Mouse (Mus musculus): Measurements from ENCODE around the gene Rnf135. TPM values are rescaled to one million over a fixed set of nuclear protein-coding genes. Genes with fewer than 3 reads are reported as not detected.

Gene Rnf135
- 8.7 and 9.3 TPM in 2 replicates for polyA plus RNA-seq (2012; rRNA removed; ENCODE audit: low replicate concordance)

DNA sequence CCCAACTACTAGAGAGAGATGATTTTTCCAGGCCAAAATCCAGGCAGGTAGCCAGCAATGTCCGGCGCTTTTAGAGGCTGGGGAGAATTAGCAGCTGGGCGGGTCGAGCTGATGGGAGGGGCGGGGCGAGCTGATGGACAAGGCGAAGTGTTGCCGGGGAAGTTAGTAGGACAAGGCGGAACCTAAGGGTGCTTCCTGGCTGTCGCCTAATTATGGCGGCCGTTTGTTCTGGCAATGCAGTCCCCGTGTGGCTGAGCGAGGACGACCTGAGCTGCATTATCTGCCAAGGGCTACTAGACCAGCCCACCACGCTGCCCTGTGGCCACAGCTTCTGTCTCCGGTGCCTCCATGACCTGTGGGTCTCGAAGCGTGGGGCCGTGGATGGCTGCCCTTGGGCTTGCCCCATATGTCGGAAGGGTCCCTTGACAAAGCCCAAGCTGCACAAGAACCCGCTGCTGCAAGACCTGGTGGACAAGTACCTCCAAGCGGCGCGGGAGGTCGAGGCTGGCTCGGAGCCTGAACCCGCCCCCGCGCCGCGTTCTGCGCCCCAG is at the start of gene Rnf135:
Gene Rnf135 (plus strand): TSS at position 147 of the 551 bp plus-strand sequence.

DNA sequence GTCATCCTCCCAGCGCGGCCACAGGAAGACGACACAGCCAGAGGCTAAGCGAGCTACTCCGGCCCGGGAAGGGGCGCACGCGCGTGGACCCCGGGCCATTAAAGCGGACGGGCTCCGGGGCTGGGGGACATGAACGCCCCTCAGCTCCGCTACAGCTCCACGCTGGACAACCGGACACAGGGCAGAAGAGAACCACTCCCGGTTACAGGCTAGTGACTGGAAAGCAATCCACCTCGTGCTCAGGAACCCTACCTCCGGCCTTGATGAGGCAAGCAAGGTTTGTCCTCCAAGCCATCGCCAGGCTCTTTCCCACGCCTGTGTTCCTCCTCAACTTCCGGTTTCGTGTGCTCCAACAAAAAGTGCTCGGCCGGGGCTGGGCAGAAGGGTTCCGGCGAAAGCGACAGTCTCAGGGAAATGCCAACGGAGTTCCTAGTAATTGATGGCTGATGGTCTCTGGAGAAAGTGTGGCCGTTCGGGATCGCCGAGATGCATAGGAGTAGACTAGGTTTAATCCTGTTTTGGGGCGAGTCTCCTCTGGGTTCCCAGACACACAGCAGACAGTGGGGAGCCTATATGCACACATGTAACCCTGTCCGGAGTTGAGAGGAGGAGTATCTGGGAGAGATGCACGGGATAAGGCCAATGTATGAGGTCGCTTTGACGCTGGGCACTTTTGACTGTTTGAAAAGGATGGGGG is 41.7 kb upstream of the Rnf135 start, which contains the start of gene Tefm:
Gene Tefm (minus strand): TSS at position 351 of the 697 bp plus-strand sequence.

DNA sequence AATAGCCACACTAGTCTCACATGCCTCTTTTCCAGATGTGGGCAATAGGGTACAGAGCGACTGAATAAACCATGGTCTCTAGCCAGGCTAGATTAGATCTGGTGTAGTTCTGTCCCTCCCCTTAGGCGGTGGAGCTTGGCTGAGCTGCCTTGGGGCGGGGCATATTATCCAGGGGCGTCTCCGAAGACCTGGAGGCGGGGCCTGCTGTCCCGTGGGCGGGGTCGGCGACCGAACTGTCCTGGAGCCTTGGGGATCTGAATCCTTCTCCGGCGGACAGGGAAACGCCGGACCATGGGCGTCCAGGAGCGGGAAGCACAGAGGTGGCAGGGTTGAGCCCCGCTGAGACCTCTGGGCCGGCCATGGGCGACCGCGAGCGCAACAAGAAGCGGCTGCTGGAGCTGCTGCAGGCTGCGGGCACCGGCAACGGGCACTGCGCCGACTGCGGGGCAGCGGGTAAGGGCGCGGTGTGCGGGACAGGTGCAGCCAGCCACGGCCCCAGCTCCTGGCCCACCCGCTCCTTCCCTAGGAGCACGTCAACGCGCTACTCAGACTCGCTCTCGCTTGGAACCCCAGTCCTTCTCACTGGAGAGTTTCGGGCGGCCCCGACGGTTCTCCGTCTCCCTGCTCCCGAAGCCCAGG is 29.7 kb upstream of the Rnf135 start, which contains the start of gene Adap2:
Gene Adap2 (plus strand): TSS at position 249 of the 639 bp plus-strand sequence.

DNA sequence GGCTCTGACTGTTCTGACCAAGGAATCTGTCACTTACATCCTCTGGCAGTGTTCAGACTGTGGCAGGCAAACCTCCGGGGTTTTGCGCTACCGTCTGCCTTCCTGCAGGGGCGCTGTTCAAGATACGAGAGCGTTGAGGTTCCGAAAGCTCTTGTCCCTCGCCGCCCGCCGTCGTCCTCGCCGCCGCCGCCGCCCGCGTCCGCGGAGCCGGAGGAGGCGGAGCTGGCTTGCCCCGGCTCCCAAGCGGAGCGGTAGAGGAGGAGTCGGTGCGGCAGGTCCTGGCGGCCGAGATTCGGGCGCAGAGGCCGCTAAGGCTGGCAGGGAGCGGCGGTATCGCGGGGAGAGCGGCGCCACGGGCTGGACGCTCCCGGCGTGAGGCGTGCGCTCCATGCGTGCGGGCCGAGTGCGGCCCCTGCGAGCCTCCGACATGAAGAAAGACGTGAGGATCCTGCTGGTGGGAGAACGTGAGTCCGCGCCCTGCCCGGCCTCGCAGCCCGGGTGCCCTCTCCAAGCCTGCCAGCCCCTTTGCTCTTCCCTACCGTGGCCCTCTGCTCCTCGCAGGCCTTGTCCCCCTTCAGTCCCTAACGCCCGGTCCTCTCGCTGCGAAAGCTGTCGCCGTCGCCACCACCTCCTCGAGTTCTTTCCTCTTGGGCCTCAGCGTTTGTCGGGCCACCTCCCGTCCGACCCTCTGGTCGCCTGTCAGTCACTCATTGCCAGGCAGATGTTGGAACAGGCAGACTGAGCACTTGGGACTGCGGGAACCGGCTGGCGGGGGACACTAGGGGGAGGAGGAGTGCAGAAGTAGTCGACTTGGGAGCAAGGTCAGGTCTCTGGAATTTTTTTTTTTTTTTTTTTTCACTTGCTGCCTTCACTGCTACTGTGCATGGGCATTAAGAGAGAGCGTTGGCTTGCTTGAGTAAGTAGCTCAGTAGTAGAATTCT is 25.5 kb downstream of the Rnf135 start, which contains the start of gene Rhot1:
Gene Rhot1 (plus strand): TSS at position 160 of the 941 bp plus-strand sequence.

Other genes starting within 250 kb of the Rnf135 start
- gene Utp6, start 221.5 kb upstream of the Rnf135 start, polyA plus RNA-seq (2012; rRNA removed; ENCODE audit: low replicate concordance), result 3.2 and 7.4 TPM in 2 replicates
- 3.2 and 4.6 TPM in 2 replicates for gene Suz12, start 190.7 kb upstream of the Rnf135 start, polyA plus RNA-seq (2012; rRNA removed; ENCODE audit: low replicate concordance)
- 19.7 and 21.1 TPM in 2 replicates for gene Crlf3, start 102.9 kb upstream of the Rnf135 start, polyA plus RNA-seq (2012; rRNA removed; ENCODE audit: low replicate concordance)
- 0.30 and 0.59 TPM in 2 replicates for gene Atad5, start 94.5 kb upstream of the Rnf135 start, polyA plus RNA-seq (2012; rRNA removed; ENCODE audit: low replicate concordance)
- 2.3 and 7.3 TPM in 2 replicates for gene Tefm, start 41.7 kb upstream of the Rnf135 start, polyA plus RNA-seq (2012; rRNA removed; ENCODE audit: low replicate concordance)
- 7.7 and 13.2 TPM in 2 replicates for gene Adap2, start 29.7 kb upstream of the Rnf135 start, polyA plus RNA-seq (2012; rRNA removed; ENCODE audit: low replicate concordance)
- 7.2 and 22.4 TPM in 2 replicates for gene Rhot1, start 25.2 kb downstream of the Rnf135 start, polyA plus RNA-seq (2012; rRNA removed; ENCODE audit: low replicate concordance)
- 4.5 and 5.5 TPM in 2 replicates for gene Rhbdl3, start 117.1 kb downstream of the Rnf135 start, polyA plus RNA-seq (2012; rRNA removed; ENCODE audit: low replicate concordance)
- gene 5730455P16Rik, start 194.2 kb downstream of the Rnf135 start, polyA plus RNA-seq (2012; rRNA removed; ENCODE audit: low replicate concordance), result 5.4 and 5.8 TPM in 2 replicates
- 79.5 and 141 TPM in 2 replicates for gene Zfp207, start 199.4 kb downstream of the Rnf135 start, polyA plus RNA-seq (2012; rRNA removed; ENCODE audit: low replicate concordance)
- gene Psmd11, start 244.8 kb downstream of the Rnf135 start, polyA plus RNA-seq (2012; rRNA removed; ENCODE audit: low replicate concordance), result 36.4 and 56.7 TPM in 2 replicates